Mouse (Mus musculus): ENCODE results near the gene Cd2bp2. TPM values are rescaled to one million over a fixed set of nuclear protein-coding genes. Genes with fewer than 3 reads are reported as not detected.

Cd2bp2 gene
- polyA plus RNA-seq, 1 experiment from 2014 or later = 35.0 TPM

DNA sequence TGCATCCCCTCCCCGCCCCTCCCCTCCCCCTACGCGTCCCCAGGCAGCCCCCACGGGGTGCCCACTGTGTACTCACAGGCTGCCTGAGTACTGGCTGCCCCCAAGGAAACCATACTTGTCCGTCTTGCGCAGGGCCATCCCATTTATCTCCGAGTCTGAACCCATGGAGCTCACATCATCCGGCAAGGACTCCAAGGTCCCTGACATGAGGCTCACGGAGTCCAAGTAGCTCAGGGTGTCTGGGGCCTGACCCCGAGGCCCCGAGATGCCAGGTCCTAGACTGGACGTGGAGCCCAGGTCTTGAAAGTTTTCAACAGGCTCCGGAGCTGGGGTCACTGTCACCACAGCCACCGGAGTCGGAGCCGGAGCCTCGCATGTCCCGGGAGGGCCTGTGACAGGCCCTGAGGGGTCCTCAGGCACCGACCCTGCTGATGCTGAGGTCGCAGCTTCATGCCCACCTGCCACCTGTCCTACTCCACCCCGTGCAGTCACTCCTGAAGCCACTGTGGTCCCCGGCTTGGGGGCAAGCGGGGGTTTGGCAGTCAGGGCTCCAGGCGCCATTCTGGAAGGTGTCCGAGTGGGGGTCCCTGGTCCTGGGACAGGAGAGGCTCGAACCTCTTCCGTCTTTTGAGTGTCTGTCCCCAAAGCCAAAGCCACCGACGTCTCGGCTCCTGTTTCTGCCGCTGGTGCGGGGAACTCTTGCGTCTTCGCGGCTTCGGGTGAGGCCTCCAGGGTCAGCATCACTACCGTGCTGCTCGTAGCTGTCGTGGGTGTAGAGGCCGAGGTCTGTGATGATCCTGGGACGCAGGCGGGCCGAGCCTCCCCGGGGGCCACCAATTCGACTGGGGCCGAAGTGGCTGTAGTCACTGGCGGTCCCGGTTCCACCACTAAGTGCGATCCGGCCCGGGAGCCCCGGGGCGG, 11.8 kb upstream of the Cd2bp2 start:
- peak overlapping the region; percentile 91 for H3K4me2 ChIP-seq
- whole genome bisulfite sequencing (ENCODE audit: insufficient replicate concordance) = under 1% methylated on average over 53 of the region's 53 CpGs
- no peaks in the 10 kb centered on the region for H3K27me3 ChIP-seq (replicated peaks)
- peaks cover 54% of the 10 kb centered on the region for H3K4me1 ChIP-seq
- peaks cover 32% of the 10 kb centered on the region for H3K36me3 ChIP-seq
- peak overlapping the region; percentile 98 for H3K9ac ChIP-seq
- no peaks in the 10 kb centered on the region for H3K9me3 ChIP-seq (replicated peaks)
- H3K4me3 ChIP-seq = peak overlapping the region; percentile 96
- peak overlapping the region; percentile 99 for H3K27ac ChIP-seq
- ATAC-seq = no peak

DNA sequence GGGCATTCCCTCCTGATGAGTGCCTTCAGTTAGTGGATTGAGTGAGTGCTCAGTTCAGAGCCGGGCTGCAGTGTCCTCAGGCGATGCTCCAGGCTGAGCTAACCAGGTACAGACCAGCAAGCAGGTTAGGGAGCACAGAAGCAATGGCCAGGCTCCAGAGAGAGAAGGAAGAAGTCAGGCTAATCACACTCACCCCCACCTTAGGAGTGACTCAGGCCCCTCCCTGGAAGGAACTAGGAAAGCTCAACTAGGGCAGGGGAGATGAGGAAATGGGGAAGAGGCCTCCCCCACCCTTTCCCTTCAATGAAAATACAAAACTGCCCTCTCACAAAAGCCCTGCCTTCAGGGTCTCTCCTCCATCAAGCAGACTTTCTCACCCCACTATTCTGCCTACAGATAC, 10.8 kb upstream of the Cd2bp2 start:
- H3K4me1 ChIP-seq = peaks cover 50% of the 10 kb centered on the region
- H3K4me3 ChIP-seq = peak overlapping the region; percentile 96
- ATAC-seq = no peak
- no peaks in the 10 kb centered on the region for H3K27me3 ChIP-seq (replicated peaks)
- H3K9me3 ChIP-seq (replicated peaks) = no peaks in the 10 kb centered on the region
- H3K27ac ChIP-seq = peak overlapping the region; percentile 99
- peak overlapping the region; percentile 91 for H3K4me2 ChIP-seq
- H3K36me3 ChIP-seq = peaks cover 42% of the 10 kb centered on the region
- WGBS (ENCODE audit: insufficient replicate concordance) = 27% methylated on average over 2 of the region's 2 CpGs
- H3K9ac ChIP-seq = peak overlapping the region; percentile 98

DNA sequence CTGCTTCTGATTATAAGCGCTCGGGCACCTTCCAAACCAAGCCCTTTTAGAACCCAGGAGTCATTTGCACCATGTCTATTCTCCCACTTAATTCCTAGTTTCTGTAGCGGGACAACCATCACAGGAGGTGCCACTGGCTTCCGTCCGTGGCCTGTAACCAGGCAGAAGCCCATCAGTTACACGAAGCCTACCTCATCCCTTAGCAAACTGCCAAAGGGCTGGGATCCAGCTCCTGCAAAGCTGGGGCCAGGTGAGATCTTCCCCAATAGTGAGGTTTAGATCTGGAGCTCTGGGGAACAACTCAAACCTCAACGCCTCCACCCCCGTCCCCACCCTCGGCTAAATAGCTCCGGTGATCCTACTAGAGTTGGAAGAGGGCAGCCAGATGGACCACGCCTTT, 634 bp upstream of the Cd2bp2 start:
- no peaks in the 10 kb centered on the region for H3K27me3 ChIP-seq (replicated peaks)
- 51% methylated on average over 11 of the region's 11 CpGs for WGBS (ENCODE audit: insufficient replicate concordance)

DNA sequence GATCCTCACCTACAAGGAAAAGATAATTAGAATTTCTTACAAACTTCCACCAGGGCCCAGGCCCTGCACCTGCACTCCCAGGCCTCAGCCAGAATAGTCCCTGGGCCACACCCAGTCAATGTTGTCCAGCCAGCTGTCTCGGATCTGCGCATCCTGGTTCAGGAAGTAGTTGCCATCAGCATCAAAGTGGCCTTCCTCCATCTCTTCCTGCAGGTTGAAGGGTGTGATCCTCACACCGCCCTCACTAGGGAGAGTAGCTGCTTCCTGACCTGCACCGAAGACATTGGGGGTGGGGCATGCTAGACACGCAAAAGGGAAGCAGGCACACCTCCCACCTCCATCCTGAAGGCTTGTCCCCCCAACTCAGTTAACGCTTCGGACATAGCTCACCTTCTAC, 1.2 kb downstream of the Cd2bp2 start:
- H3K36me3 ChIP-seq = peaks cover 70% of the 10 kb centered on the region
- peak overlapping the region; percentile 85 for H3K4me2 ChIP-seq
- H3K4me1 ChIP-seq = peaks cover 33% of the 10 kb centered on the region
- H3K27ac ChIP-seq = peak overlapping the region; percentile 88
- peak overlapping the region; percentile 82 for H3K4me3 ChIP-seq
- ATAC-seq = no peak
- H3K9ac ChIP-seq = peak overlapping the region; percentile 83
- H3K9me3 ChIP-seq (replicated peaks) = no peaks in the 10 kb centered on the region
- whole genome bisulfite sequencing (ENCODE audit: insufficient replicate concordance) = 55% methylated on average over 7 of the region's 7 CpGs
- no peaks in the 10 kb centered on the region for H3K27me3 ChIP-seq (replicated peaks)

More for the DNA sequence above, 634 bp upstream of the Cd2bp2 start:
- peaks cover 83% of the 10 kb centered on the region for H3K36me3 ChIP-seq
- H3K9ac ChIP-seq = peak overlapping the region; percentile 72
- H3K4me1 ChIP-seq = peaks cover 39% of the 10 kb centered on the region
- H3K4me3 ChIP-seq = peak overlapping the region; percentile 82
- ATAC-seq = no peak
- peak overlapping the region; percentile 85 for H3K4me2 ChIP-seq
- peak overlapping the region; percentile 84 for H3K27ac ChIP-seq
- no peaks in the 10 kb centered on the region for H3K9me3 ChIP-seq (replicated peaks)

DNA sequence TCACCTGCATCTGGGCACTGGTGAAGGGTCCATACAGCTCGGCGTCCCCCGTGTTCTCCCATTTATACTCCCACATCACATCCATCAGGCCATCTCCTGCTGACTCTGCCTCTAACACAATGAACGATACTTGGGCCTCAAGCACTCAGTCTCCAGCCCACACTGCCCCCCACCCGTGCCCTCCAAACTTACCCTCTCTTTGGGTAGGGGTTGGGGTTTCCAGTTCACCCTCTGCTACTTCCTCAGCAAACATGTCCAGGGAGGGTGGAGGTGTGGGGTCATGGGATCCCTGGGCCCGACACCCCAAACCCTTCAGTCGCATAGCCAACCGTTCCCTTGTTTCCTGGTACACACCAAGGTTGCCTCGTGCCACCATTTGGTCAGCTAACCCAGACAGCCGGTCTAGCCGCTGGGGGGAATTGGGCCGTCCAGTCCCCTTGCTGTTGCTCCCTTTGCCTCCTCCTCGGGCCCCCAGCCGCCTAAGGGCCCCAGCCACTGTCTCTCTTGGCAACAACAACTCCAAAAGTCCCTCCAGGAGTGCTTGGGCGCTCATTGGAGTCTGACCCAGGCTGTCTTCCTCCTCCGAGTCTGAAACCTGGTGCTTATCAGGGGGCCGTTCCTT, 1.7 kb downstream of the Cd2bp2 start:
- WGBS (ENCODE audit: insufficient replicate concordance) = 85% methylated on average over 17 of the region's 17 CpGs
- Histone ChIP-seq H3K27me3 (replicated peaks) (no peaks in the 10 kb centered on the region), H3K36me3 (peaks cover 65% of the 10 kb centered on the region), H3K4me3 (peak overlapping the region; percentile 82; the same call in 1 of the 2 replicates), H3K4me2 (peak overlapping the region; percentile 85), H3K9me3 (replicated peaks) (no peaks in the 10 kb centered on the region), H3K9ac (peak overlapping the region; percentile 83), H3K27ac (no peak overlapping the region), H3K4me1 (peaks cover 35% of the 10 kb centered on the region)
- no peak for ATAC-seq

DNA sequence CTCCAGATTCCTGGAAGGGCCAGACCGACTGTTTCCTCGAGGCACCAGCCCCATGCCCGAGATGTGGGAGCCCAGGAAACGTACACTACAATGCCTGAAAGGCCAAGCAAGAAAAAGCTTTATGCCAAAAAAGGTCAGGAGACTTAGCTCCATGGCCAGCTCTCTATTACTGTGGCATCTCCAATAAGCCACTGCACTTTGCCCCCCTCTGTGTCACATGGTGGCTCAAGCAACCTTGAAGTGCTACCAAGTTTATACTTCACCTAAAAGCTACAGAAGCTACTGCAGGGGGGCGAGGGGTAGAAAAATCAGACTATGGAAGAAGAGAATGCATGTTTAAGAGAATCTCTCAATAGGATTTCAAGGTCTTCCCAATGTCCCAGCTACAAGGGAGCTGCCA, 2.9 kb downstream of the Cd2bp2 start:
- WGBS (ENCODE audit: insufficient replicate concordance) = 85% methylated on average over 5 of the region's 5 CpGs
- Histone ChIP-seq H3K36me3 (peaks cover 53% of the 10 kb centered on the region), H3K4me2 (no peak overlapping the region), H3K27ac (no peak overlapping the region), H3K27me3 (replicated peaks) (no peaks in the 10 kb centered on the region), H3K9me3 (replicated peaks) (no peaks in the 10 kb centered on the region), H3K9ac (no peak overlapping the region), H3K4me3 (no peak overlapping the region), H3K4me1 (peaks cover 46% of the 10 kb centered on the region)
- no peak for ATAC-seq

DNA sequence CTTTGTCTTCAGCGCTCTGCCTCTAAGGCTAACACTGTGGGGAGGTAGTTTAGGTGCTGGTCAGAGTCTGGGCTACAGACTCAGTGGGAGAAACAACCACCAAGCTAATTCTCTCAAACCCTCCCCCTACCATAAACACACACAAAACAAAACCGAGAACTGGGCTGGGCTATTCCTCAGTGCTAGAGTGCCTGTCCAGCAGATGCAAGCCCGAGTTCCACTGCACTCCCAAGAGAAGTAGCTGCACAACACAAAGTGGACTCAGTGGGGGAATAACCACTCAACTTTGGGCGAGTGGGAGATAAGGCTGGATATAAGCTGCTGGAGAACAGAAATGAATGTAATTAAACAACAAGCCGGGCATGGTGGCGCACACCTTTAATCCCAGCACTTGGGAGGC, 5.2 kb downstream of the Cd2bp2 start:
- Histone ChIP-seq H3K4me2 (no peak overlapping the region), H3K4me1 (peaks cover 34% of the 10 kb centered on the region), H3K27me3 (replicated peaks) (no peaks in the 10 kb centered on the region), H3K27ac (peak overlapping the region; percentile 18; the same call in 1 of the 2 replicates), H3K9ac (no peak overlapping the region), H3K36me3 (peaks cover 39% of the 10 kb centered on the region), H3K9me3 (replicated peaks) (no peaks in the 10 kb centered on the region), H3K4me3 (no peak overlapping the region)
- 73% methylated on average over 6 of the region's 6 CpGs for WGBS (ENCODE audit: insufficient replicate concordance)
- ATAC-seq = no peak

DNA sequence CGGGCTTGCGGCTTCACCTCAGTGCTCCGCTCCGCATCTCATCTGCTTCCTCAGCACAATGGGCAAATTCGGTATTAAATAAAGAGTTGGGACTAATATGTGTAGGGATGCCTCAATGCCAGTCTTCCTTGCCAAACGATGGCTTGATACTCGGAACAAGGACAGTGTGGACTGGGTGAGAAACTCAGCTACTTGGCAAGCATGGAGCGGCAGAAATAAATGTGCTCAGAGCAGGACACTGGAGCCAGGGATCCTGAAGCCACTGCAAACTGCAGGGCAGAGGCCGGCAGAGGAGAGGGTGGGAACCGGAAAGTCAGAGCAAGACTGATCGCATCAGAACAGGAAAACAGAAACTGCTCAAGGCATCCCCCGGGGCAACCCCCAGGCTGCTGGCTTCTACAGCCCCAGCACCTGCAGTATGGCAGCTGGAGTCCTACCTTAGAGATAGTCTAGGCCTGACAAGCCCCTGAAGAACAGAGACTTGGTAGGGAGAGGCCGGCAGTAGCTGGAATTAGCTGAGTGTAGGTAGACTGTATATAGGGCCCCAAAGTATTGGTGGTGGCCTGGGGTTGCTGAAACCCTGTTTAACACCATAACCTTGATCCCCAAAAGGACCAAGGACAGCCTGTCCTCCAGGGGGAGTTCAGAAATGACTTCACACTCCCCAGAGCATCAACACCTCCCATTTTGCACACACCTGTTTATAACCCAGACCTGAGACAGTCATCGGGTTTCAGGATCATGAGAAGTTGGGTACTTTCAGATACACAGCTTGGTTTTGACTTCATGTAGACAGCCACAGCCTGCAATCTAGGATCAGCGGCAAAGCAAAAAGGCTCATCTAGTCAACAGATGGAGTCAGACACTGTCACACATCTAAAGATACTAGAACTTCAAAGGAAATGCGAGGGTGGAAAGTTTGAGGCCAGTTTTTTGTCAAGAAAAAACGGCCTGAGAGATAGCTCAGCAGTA, 7.3 kb downstream of the Cd2bp2 start:
- H3K9me3 ChIP-seq (replicated peaks) = no peaks in the 10 kb centered on the region
- no peak overlapping the region for H3K4me2 ChIP-seq
- H3K4me3 ChIP-seq = no peak overlapping the region
- H3K4me1 ChIP-seq = peaks cover 36% of the 10 kb centered on the region
- 0 out of 2 replicates have a peak overlapping the region, but pooled peaks have one; percentile 3 for H3K27ac ChIP-seq
- H3K27me3 ChIP-seq (replicated peaks) = no peaks in the 10 kb centered on the region
- WGBS (ENCODE audit: insufficient replicate concordance) = 67% methylated on average over 17 of the region's 17 CpGs
- H3K36me3 ChIP-seq = peaks cover 27% of the 10 kb centered on the region
- no peak overlapping the region for H3K9ac ChIP-seq
- ATAC-seq = no peak

DNA sequence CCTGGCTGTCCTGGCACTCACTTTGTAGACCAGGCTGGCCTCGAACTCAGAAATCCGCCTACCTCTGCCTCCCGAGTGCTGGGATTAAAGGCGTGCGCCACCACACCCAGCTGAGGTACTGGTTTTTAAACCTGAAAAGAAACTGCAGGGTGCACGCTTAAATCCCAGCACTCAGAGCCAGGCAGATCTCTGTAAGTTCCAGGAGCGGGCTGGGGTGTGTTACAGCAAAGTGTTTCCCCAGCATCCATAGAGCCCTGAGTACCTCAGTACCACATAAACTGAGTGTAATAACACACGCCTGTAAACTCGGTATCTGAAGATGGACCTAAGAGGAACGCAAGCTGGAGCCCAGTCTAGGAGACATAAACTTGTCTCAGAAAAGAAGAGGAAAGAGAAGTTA, 8.5 kb downstream of the Cd2bp2 start:
- Histone ChIP-seq H3K4me2 (no peak overlapping the region), H3K27me3 (replicated peaks) (no peaks in the 10 kb centered on the region), H3K36me3 (peaks cover 14% of the 10 kb centered on the region), H3K4me1 (peaks cover 45% of the 10 kb centered on the region), H3K4me3 (no peak overlapping the region), H3K9me3 (replicated peaks) (no peaks in the 10 kb centered on the region), H3K27ac (no peak overlapping the region), H3K9ac (no peak overlapping the region)
- 69% methylated on average over 10 of the region's 10 CpGs for WGBS (ENCODE audit: insufficient replicate concordance)
- no peak for ATAC-seq

DNA sequence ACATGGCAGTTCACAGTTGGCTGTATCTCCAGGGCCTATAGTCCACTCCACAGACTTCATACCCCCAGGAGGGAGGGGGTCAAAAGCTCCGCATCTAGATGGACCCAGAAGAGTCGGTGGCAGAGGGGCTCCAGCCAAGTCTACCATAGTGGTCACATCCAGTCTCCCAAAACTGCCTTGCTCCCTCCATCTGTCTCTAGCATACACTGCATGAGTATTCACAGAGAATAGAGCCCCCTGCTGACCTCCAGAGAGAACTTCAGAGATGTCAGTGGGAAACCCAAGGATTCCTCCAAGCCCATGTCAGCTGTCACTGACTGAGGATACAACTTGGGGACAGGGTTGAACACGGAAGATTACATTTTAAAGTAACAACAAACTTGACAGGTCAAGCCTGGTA, 10.2 kb downstream of the Cd2bp2 start:
- H3K27ac ChIP-seq = no peak overlapping the region
- H3K4me2 ChIP-seq = no peak overlapping the region
- ATAC-seq = no peak; the same call in 1 of the 2 replicates
- H3K4me1 ChIP-seq = peaks cover 59% of the 10 kb centered on the region
- H3K27me3 ChIP-seq (replicated peaks) = no peaks in the 10 kb centered on the region
- no peaks in the 10 kb centered on the region for H3K9me3 ChIP-seq (replicated peaks)
- no peak overlapping the region for H3K4me3 ChIP-seq
- H3K9ac ChIP-seq = no peak overlapping the region
- no peaks in the 10 kb centered on the region for H3K36me3 ChIP-seq
- WGBS (ENCODE audit: insufficient replicate concordance) = 54% methylated on average over 3 of the region's 3 CpGs

DNA sequence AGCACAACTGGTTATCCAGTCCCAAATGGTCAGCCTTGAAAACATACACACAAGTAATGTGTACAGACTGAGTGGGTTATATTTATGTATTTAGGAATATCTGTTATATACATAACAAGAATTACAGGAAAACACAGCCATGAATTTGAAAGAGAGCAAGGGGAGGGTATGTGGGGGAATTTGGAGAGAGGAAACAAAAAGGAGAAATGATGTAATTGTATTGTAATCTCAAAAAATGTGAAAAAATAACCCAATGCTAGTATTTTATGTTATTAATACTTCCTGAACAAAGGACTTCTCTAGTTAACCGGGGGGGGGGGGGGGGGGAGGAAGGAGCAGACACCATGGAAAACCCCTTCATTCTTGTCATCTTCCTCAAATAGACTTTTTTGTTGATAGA, 11.1 kb downstream of the Cd2bp2 start:
- Histone ChIP-seq H3K4me2 (no peak overlapping the region), H3K36me3 (no peaks in the 10 kb centered on the region), H3K4me1 (peaks cover 66% of the 10 kb centered on the region), H3K27me3 (replicated peaks) (no peaks in the 10 kb centered on the region), H3K4me3 (no peak overlapping the region), H3K27ac (peak overlapping the region; percentile 72), H3K9ac (no peak overlapping the region), H3K9me3 (replicated peaks) (no peaks in the 10 kb centered on the region)
- no peak for ATAC-seq
- 18% methylated on average over 1 of the region's 1 CpGs for WGBS (ENCODE audit: insufficient replicate concordance)

All from liver, embryonic 12.5 days (tissue).